Mouse (Mus musculus): ENCODE measurements around the gene Galnt12.
"Not testable (repeated sequence)": the region's sequence is repeated elsewhere in the genome, so short reads cannot be mapped to it uniquely, and the experiment has no call there.

The Galnt12 gene

DNA sequence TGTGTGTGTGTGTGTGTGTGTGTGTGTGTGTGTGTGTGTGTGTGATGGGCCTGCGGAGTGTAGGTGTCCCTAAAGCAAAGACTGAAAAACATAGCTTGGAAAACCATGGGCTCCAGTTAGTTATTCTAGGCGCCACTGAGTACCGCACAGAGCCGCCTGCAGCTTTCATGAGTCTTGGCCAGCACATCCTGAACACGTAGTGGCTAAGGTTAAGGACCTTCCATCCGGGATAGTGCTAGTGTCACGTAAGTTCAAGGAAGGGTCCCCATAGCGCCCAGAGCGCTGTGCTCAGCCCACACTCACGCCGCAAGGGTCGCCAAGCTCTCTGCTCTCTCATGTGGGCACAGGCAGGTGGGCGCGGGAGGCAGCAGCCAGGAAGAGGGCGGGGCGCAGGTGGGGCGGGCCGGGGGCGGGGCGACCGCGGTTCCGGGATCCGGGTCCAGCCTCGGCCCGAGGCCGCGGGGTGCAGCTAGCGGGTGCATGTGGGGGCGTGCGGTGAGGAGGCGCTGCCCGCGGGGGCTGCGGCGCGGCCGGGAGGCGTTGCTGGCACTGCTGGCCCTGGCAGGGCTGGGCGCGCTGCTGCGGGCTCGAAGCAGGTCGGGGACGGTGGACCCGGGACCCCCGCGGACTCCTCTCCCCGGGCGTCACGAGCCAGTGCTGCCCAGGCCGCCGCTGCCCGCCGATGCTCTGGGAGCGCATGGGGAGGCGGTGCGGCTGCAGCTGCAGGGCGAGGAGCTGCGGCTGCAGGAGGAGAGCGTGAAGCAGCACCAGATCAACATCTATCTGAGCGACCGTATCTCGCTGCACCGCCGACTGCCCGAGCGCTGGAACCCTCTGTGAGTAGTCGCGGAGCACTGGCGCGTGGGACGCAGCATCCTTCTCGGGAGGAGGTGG lies at the start of gene Galnt12:
Galnt12 (plus strand) TSS at position 417 of the 894 bp plus-strand sequence.
- DNase-seq (ENCODE audit: low read depth) = no peak

DNA sequence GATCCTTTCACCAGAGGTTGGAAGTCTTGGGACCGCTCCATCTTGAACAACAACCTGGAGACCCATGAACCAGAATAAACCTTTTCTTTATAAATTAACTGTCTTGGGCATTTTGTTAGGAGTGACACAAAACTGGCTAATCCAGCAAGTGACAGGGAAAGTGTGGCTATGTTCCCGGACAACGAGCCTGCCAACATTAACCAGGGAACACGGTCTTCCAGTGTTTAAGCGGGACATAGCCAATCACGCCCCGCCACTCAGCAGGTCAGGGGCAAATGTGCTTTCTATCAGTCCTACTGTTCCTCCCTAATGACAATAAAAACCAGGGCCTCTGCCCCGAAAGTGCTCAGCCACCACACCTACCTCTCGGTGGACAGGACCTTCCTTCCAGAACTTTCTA lies 47.8 kb upstream of the Galnt12 start:
- no peak for DNase-seq (ENCODE audit: low read depth)

DNA sequence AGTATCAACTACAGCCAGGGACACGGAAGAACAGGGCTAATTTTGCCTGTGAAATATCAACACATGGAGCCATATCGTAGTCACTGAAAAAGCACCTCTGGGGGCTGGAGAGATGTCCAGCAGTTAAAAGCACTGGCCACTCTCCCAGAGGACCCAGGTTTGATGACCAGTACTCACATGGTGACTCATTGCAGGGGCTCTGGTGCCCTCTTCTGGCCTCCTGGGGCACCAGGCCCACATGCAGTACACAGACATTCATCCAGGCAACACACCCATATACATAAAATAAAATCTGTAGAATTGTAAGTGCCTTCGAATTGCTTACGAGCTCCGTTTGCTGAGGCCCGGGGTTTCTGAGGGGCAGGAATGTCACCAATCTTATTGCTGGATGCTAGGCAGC lies 44.7 kb upstream of the Galnt12 start:
- no peak for DNase-seq (ENCODE audit: low read depth)

DNA sequence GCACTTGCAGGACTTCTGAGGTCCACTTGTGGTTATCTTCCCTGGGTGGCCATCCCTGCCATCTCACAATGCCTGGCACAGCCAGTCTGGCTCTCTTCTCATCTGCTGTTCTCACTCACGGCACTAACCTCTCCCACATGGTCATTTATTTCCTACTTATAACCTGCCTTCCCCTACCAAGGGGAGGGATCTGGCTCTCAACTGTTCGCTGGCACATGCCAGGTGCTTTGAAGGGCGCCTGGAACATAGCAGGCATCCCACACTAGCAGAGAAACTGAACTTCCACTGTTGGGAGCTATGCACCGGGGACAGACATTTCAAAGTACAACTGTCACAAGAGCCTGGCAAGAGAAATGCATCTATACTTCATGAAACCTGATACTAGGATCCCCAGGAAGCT lies 43.9 kb upstream of the Galnt12 start:
- DNase-seq (ENCODE audit: low read depth) = no peak

DNA sequence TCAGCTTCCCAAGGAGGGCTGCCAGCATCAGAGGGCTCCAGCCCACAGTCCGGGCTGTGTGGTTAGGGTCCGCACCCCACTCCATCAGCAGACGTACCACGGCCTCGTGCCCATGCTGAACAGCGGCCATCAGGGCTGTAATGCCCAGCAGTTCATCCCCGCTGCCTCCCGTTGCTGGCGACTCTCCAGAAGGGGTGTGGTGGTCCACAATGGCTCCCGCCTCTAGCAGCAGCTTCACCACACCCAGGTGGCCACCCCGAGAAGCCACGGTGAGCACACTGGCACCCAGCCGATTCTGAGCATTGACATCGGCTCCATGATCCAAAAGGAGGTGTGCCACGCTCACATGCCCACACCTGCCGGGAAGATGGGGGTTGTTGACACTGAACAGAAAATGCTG lies 42.5 kb upstream of the Galnt12 start:
- DNase-seq (ENCODE audit: low read depth) = no peak

DNA sequence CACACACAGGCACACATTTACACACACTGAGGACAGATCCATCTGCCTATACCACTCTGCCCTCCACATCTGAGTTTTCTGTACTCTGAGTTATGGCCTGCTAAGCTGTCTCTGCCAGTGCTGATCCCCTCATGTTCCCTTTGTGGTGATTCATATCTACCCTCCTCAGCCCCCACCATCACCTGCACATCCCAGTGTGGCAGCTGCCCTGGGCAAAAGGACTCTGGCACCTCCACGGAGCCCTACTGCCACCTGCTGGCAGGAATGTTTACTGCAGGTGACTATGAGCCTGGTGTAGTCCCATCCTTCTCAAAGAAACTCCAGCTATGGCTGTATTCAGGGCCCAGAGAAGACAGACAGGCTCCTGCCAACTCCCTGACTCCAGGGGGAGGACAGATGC lies 41.5 kb upstream of the Galnt12 start:
- peak; percentile 37 for DNase-seq (ENCODE audit: low read depth)

DNA sequence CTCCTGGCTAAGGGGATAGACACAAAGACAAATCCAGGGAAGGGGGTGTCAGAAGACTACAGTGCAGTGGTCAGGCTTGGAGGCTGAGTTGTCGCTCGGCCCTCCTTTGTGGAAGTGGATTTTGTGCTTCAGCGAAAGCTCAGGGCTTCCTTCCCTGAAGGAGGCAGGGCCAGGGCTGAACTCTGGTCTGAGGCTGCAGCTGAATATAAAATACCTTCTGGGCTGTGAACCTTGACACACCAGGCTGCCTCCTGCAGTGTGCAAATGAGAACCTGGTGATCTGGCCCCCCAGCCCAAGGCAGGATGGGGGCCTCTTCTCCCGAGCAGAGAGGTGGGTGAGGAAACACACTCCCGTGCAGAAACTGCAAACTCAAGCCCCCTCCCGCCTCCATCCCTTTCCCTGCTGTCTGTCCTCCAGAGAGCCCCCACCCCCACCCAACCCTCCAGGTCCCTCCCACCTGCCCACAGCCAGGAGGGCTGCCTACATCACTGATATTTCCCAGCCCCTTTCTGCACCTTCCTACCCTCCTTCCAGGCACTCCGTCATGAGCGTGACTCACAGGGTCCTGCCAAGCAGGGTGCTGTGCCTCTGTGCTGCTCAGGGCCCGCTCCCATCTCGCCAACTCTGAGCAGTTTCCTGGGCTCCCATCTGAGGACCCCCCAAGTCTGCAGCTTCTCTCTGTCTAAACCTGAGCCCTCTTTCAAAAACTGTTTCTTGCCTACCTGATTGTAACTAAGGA lies 40.9 kb upstream of the Galnt12 start:
- DNase-seq (ENCODE audit: low read depth) = no peak

DNA sequence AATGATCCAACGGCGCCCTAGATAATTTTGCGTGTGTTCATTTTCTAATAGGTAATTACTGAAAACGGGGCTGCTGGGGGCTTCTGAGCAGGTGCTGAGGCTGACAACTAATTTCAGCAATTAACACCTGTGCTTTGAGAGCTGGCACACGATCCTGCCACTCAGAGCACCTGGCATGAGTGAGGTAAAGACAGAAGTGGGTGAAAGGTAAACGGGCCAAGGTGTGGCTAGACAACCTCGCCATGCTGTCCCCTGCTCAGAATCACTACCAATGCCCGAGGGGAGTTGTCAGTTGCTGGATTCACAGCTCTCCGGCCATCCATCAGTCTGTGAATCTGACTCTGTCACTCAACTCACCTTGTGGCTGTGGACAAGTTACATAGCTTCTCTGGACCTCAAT lies 39.8 kb upstream of the Galnt12 start:
- DNase-seq (ENCODE audit: low read depth) = no peak

DNA sequence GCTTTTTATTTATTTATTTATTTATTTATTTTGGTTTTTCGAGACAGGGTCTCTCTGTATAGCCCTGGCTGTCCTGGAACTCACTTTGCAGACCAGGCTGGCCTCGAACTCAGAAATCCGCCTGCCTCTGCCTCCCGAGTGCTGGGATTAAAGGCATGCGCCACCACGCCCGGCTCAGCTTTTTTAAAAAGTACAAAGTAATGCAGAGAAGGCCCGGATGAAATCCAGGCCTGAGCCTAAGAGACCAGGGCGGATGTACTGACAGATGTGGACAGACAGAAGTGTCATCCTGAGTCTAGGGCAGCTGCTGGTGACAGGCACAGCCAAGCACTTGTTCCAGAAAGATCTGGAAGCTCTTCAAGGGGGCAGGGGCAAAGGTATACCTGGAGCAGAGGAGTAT lies 36.5 kb upstream of the Galnt12 start:
- DNase-seq (ENCODE audit: low read depth) = not testable (repeated sequence)

DNA sequence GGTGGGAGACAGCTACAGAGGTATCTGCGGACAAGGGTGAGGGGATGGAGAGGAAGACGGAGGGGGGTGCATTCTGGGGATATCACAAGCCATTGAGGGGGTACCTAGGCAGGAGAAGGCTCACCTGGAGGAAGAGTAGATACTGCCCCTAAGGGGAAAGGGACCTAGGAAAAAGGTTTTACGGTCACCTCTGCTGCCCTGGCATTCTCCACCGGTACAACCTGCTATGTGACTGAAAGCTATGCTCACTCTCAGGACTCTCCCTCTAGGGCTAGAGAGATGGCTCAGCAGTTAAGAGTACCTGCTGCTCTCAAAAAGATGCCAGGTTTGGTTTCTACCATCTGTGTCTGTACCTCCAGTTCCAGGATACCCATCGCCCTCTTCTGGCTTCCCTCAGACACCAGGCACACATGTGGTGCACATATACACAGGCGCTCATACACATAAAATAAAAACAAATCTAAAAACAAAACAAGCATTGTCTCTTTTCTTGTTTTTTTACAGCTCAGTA lies 36.1 kb upstream of the Galnt12 start:
- no peak for DNase-seq (ENCODE audit: low read depth)

DNA sequence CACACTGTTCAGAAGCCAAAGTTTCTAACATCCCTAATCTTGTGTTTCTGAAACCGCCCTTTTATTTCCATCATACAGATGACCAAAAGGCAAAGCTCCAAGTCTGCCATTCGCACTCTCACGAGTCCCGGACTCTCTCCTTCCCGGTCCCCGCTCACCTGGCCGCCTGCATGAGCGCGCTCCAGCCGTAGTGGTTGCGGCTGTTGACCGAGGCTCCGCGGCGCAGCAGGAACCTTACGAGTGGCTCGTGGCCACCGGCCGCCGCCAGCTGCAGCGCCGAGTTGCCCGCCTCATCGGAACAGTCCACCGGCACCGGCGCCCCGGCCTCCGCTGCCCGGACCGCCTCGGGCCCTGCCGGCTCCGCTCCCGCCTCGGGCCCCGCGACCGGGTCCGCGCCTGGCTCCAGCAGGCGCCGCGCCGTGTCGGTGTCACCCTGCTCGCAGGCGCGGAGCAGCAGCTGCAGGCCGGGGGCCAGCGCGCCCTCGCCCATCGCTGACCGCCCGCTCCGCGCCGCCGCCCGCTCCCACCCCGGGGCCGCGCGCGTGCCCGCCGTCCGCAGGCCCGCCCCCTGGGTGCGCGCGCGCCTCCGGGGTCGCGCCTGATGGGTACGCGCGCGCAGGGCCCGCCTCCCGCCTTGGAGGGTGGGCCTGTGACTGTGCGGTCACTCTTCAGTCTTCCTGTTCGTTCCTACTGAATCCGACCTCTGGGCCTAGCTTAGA lies 34.8 kb upstream of the Galnt12 start, which contains the start of gene Anks6:
Anks6 (minus strand) TSS at position 637 of the 719 bp plus-strand sequence.
- DNase-seq (ENCODE audit: low read depth) = no peak

DNA sequence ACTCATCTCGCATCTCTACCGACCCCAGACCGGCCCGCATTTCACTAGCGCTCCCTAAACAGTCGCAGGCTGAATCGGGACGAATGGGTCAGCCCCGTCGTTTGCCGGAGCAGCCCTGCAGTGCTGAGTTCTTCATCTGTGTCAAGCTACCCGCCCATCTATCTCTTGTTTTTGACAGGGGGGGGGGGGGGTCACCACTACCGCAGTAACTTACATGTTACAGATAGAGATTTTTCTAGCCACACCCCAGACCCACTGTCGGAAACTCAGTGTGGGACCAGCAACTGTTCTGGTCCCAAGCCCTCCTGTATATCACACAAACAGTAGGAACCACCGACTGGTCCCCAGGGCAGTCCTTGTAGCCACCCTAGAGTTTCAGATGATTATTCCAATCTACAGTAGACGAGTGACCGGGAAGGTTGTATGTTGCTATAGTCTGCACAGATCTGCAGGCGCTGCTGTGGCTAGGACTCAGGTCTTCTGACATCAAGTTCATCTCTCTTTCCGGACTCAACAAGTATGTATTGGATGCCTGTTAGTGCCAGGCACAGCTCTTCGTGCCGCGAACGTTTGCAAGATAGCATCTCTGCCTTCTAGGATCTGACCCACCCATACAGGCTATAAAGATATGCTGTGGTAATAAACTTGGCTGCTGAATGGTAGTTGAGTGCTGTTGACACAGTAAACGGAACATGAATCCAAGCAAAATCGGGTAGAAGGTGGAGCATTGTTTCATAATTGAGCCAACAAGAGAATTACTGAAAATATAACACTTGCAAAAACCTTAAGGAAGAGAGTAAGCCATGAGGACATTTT lies 34.0 kb upstream of the Galnt12 start:
- DNase-seq (ENCODE audit: low read depth) = no peak

DNA sequence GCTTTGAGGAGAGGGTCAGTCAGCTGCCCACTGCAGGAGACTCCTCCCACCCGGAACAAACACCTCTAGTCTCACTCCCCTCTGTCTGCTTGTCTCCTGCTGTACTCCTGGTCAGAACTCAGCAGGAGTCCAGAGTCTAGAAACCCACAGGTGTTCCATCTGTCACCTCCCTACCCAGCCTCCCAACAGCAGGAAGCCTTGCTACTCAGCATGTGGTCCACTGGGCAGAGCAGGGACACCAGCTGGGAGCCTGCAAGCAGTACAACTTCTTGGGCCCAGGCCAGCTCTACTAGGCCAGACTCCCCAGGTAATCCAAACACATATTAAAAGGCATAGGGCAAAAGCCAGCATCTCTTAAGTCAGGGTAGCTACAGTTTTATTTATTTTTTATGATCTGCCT lies 30.8 kb upstream of the Galnt12 start:
- DNase-seq (ENCODE audit: low read depth) = no peak

DNA sequence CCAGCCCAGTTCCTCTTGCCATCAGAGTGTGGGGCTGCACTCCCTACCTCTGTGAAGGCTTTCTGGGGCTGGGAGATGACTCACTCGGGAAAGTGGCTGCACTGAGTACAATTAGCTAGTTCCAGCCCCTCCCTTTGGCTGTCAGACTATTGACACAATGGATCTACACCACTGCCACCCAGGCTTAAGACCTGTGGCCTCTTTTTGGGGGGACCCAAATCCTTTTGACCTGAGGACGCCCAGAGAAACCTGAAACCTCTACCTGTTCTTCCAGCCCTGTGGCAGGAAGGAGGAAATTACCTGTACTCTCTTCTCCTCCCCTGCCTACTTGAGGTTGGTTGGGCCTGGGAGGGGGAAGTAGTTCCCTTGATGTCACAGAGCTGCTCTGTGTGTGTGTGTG lies 16.7 kb upstream of the Galnt12 start:
- no peak for DNase-seq (ENCODE audit: low read depth)

DNA sequence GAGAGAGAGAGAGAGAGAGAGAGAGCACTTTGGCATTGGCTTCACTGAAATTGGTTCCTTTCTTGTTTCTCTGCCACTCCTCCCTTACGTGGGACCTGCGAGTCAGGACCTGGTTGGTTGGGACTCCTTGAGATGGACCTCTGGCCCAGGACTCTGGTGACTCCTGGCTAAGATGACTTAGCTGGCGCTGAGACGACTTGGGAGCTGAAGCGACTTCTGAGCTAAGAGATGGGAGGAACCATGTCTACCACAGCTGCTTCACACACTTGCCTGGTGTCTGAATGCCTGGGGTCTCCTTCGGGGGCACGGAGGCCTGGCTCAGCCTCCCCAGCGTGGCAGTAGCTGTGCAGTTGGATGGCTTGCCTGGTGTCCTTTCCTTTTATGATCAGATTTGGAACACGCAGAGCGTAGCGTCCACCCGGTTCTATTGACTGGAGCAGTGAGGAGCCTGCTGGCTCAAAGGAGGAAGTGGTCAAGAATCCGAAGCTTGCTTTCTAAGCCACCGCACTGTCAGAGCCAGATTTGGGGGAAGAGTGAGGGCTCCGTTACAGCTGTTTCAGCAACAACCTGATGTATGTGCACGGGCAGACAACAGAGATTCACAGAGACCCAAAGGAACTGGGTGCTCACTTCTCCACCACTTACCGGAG lies 11.6 kb upstream of the Galnt12 start:
- DNase-seq (ENCODE audit: low read depth) = no peak

DNA sequence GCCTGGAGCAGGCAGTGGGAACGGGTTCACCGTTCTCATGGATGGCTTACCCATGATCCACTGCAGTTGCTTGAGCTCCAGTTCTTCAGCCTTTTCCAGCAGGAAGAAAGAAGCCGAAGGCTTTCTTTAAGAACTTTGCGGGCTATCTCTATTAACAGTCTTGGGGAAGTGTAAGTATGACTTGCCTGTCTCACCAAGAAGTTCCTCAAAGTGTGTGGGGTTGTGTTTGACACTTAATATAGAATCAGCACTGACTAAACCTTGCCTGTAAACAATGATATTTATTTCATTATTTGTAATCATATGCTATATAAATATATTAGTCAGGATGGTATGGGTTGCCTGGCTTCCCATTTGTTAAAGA lies 11.1 kb upstream of the Galnt12 start:
- no peak for DNase-seq (ENCODE audit: low read depth)

DNA sequence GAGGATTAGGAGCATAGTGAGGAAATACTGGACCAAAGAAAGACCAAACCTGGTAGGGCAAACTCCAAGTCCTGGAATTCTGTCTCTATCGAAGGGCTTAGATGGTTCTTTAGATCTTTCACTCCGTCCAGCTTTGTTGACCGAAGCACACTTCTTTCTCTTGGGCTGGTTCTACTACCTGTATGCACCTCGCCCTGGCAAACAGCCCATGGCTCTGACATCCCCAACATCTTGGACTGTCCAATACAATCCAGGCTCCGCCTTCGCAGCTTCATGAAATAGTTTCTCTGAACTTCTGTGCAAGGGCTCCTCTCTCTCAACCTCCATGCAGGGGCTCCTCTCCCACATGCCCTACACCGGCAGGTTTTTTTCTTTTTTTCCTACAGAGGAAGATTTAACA lies 7.9 kb upstream of the Galnt12 start:
- DNase-seq (ENCODE audit: low read depth) = no peak

DNA sequence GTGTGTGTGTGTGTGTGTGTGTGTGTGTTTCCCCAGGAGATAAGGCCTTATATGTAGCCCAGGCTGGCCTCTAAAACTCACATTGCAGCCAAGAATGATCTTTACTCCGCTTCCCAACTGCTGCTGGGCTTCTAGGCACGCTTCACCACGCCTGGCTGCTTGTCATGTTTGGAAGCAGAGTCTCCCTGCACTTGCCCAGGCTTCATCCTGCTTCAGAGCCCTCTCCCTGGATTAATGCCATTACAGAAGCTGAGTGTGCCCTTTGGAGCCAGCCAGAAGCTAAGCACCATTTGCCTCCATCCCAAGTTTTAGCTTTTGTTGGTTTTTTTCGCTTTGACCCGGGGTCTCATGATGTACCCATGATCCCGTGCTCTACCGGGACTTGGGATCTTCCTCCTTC lies 3.0 kb upstream of the Galnt12 start:
- DNase-seq (ENCODE audit: low read depth) = no peak

DNA sequence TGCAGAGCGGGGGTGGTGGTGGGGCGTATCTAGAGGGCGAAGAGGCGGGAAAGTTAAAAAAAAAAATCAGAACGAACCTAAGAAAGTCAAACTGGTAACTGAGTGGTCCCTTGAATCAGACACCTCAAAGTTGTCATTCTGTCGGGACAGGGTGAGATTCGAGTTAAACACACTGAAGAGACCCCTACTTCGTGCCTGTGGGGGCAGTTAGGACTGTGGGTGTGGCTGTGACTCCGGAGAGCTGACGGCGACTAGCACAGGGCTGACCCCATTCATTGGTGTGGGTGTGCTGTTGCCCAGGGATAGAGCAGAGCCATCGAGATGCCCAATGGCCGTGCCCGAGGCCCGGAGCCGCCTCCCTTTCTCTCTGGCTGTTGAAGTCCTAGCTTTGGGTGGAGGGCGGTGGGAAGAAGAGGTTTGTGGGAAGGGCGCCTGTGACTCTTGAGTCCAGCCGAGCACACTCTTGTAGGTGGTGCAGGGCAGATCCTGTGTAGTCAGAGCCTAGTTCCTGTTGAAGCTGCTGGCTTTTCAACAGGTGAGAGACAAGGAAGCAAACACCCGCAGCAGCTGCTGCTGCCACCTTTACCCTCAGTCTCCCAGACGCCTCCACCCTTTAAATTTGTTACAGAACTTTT lies 795 bp downstream of the Galnt12 start:
- no peak for DNase-seq (ENCODE audit: low read depth)

DNA sequence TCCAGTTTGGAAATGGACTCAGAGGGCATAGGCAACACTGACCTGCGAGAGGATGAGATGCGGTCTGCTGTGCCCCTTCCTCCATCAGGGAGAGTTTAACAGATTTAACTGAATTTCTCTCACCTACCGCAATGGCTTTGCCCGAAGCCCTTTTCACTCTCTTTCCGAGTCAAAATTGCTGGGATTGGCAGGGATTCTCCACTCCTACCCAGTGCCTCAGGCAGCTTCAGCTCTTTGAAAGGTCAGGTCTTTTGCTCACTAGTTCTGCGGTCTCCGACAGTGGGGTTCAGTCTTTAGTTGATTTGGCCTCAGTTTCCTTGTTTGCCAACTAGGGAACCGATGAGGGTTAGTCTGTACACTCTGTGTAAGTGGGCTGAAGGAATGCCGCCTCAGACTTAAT lies 1.5 kb downstream of the Galnt12 start:
- DNase-seq (ENCODE audit: low read depth) = no peak

DNA sequence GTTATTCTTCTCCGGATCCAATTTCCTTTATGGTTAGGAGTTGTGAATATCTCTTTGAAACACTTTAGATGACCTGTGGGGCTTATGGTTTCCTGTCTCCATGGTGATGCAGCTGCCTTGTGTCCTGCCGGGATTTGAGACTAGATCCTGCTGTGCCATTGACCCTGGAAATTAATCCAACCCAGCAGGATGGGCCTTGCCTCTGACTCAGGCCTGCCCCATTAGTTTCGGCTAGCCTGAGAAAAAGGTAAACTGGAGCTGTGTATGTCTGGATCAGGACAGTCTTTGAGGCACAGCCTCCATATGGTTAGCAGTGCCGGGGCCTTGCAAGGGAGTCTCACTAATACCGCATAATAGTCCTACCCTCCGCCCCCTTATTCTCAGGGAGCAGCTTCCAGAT lies 1.9 kb downstream of the Galnt12 start:
- DNase-seq (ENCODE audit: low read depth) = no peak

Data from c-Kit-positive CD71-positive TER-119-negative erythroid progenitor cells, embryonic 14.5 days (primary cell).